Mouse (Mus musculus) heart, embryonic 14.5 days (tissue): ENCODE measurements at regions not wholly inside any gene's neighbourhood (a gene's known extent, or its start where the extent isn't known, plus 50 kb on each side); places are given as distances from the start of the nearest gene placed in this dataset.

Experiments
- ATAC-seq: fragments of 200-750 bp; cut with Nextera tagmentation; 2 replicates; pipeline ENCODE4 v1.8.0; 2017; ENCODE audit warnings: low read depth, moderate TSS enrichment; ENCODE audit not compliant: insufficient number of reproducible peaks, insufficient read depth, low FRiP score
- H3K27ac ChIP-seq, 2 experiments: fragments of 200-500 bp in 1 of 2; fragments of 300-500 bp in 1 of 2; sonication (generic) in 1 of 2; replicated peaks in 1 of 2; 2 replicates each; pipeline ENCODE4 v1.5.1; 2012 to 2014; ENCODE audit warnings: low read depth in 2 of 2, low read length in 2 of 2, control low read depth in 1 of 2, mild to moderate bottlenecking in 1 of 2, mixed read lengths in 1 of 2; ENCODE audit not compliant: control insufficient read depth in 1 of 2, insufficient read depth in 1 of 2
- H3K27me3 ChIP-seq: fragments of 300-500 bp; sonication (generic); 2 replicates; pipeline ENCODE4 v1.6.1; 2014; ENCODE audit warnings: mild to moderate bottlenecking, low read length, control low read depth; ENCODE audit not compliant: control insufficient read depth, insufficient read depth
- H3K36me3 ChIP-seq: fragments of 300-500 bp; sonication (generic); 2 replicates; pipeline ENCODE4 v1.6.1; 2014; ENCODE audit warnings: mild to moderate bottlenecking, control low read depth, low read length, mixed read lengths; ENCODE audit not compliant: control insufficient read depth, insufficient read depth
- H3K4me1 ChIP-seq, 2 experiments: fragments of 200-500 bp in 1 of 2; fragments of 300-500 bp in 1 of 2; sonication (generic) in 1 of 2; 2 replicates each; pipeline ENCODE4 v1.6.1; 2012 to 2014; ENCODE audit warnings: low read length in 2 of 2, control low read depth in 1 of 2, mixed read lengths in 1 of 2; ENCODE audit not compliant: control insufficient read depth in 2 of 2, insufficient read depth in 2 of 2
- H3K4me2 ChIP-seq: fragments of 300-500 bp; sonication (generic); 2 replicates; pipeline ENCODE4 v1.6.1; 2014; ENCODE audit warnings: mild to moderate bottlenecking, low read length
- H3K4me3 ChIP-seq, 2 experiments: fragments of 200-500 bp in 1 of 2; fragments of 300-500 bp in 1 of 2; sonication (generic) in 1 of 2; 2 replicates each; pipeline ENCODE4 v1.5.1; 2012 to 2014; ENCODE audit warnings: low read length in 2 of 2, mild to moderate bottlenecking in 2 of 2, control low read depth in 1 of 2, low read depth in 1 of 2, moderate library complexity in 1 of 2; ENCODE audit not compliant: control insufficient read depth in 1 of 2, insufficient read depth in 1 of 2
- H3K9ac ChIP-seq: fragments of 300-500 bp; sonication (generic); 2 replicates; pipeline ENCODE4 v1.6.1; 2014; ENCODE audit warnings: mild to moderate bottlenecking, low read length
- H3K9me3 ChIP-seq: fragments of 300-500 bp; sonication (generic); 2 replicates; pipeline ENCODE4 v1.6.1; 2016; ENCODE audit warnings: low read length, control low read depth; ENCODE audit not compliant: control insufficient read depth
- WGBS: fragments of 180-500 bp; shearing (Covaris S2); extraction: QIAGEN DNeasy Blood & Tissue Kit; methylation state at CpG from one replicate; pipeline ENCODE4 v1.1.7; 2014; 5-methylcytosine and 5-hydroxymethylcytosine counted together

DNA sequence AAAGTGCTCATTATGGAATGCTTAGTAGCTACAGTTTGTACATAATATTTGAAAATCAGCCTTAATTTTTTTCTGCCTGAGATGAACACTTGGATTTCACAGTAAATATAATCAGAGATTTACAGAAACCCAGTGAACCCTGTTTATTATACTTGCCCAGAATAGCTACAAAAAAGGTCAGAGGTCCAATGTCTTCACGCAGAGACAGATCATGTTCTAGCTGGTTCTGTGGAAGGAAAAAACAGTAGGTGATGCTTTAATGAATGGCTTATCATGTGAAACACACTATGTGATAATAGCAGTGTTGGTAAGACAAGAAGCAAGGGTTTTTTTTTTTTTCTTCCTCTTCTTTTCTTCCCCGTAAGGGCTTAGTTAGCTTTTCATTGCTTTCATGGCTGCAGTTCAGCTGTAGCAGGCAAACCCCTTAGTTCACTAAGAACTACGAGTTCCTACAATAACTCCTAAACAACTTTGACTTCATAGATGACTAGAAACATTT is 896.6 kb upstream of the Zeb2 start:
- no peaks in the 10 kb centered on the region for H3K36me3 ChIP-seq
- H3K4me2 ChIP-seq = no peak overlapping the region
- WGBS = 67% methylated on average over 3 of the region's 3 CpGs
- no peak overlapping the region for H3K27ac ChIP-seq
- H3K4me3 ChIP-seq = no peak overlapping the region
- no peaks in the 10 kb centered on the region for H3K9me3 ChIP-seq
- ATAC-seq = no peak
- no peaks in the 10 kb centered on the region for H3K4me1 ChIP-seq
- no peaks in the 10 kb centered on the region for H3K27me3 ChIP-seq
- no peak overlapping the region for H3K9ac ChIP-seq

- Histone ChIP-seq H3K4me3 (no peak overlapping the region), H3K27ac (no peak overlapping the region), H3K27me3 (no peaks in the 10 kb centered on the region), H3K4me1 (no peaks in the 10 kb centered on the region), H3K9ac (no peak overlapping the region), H3K4me2 (no peak overlapping the region), H3K9me3 (no peaks in the 10 kb centered on the region), H3K36me3 (no peaks in the 10 kb centered on the region)
- WGBS = 84% methylated on average over 1 of the region's 1 CpGs
- no peak for ATAC-seq
These were observed 895.5 kb upstream of the Zeb2 start for GRCm38 (mm10) chr2:46012716-46013115.

GRCm38 (mm10) chr2:45975157-45975556 is 858.0 kb upstream of the Zeb2 start:
- Histone ChIP-seq H3K27me3 (no peaks in the 10 kb centered on the region), H3K4me3 (no peak overlapping the region), H3K4me1 (no peaks in the 10 kb centered on the region), H3K4me2 (no peak overlapping the region), H3K9me3 (no peaks in the 10 kb centered on the region), H3K36me3 (no peaks in the 10 kb centered on the region), H3K27ac (no peak overlapping the region), H3K9ac (no peak overlapping the region)
- ATAC-seq = no peak

GRCm38 (mm10) chr2:45968635-45969034 is 851.4 kb upstream of the Zeb2 start:
- H3K4me1 ChIP-seq = no peaks in the 10 kb centered on the region
- H3K36me3 ChIP-seq = no peaks in the 10 kb centered on the region
- H3K9me3 ChIP-seq = no peaks in the 10 kb centered on the region
- no peaks in the 10 kb centered on the region for H3K27me3 ChIP-seq
- no peak overlapping the region for H3K9ac ChIP-seq
- no peak for ATAC-seq
- H3K27ac ChIP-seq = no peak overlapping the region
- 82% methylated on average over 5 of the region's 5 CpGs for WGBS
- H3K4me3 ChIP-seq = no peak overlapping the region
- no peak overlapping the region for H3K4me2 ChIP-seq

- Histone ChIP-seq H3K27me3 (no peaks in the 10 kb centered on the region), H3K36me3 (no peaks in the 10 kb centered on the region), H3K27ac (no peak overlapping the region), H3K4me2 (no peak overlapping the region), H3K9me3 (no peaks in the 10 kb centered on the region), H3K4me1 (no peaks in the 10 kb centered on the region), H3K9ac (no peak overlapping the region), H3K4me3 (no peak overlapping the region)
- WGBS = 82% methylated on average over 4 of the region's 4 CpGs
- no peak for ATAC-seq
These were observed 839.7 kb upstream of the Zeb2 start for GRCm38 (mm10) chr2:45956792-45957330.

- Histone ChIP-seq H3K9me3 (no peaks in the 10 kb centered on the region), H3K9ac (no peak overlapping the region), H3K36me3 (no peaks in the 10 kb centered on the region), H3K4me1 (no peaks in the 10 kb centered on the region), H3K4me2 (no peak overlapping the region), H3K27me3 (no peaks in the 10 kb centered on the region), H3K4me3 (no peak overlapping the region), H3K27ac (no peak overlapping the region)
- WGBS = 59% methylated on average over 1 of the region's 1 CpGs
- no peak for ATAC-seq
These were observed 831.6 kb upstream of the Zeb2 start for GRCm38 (mm10) chr2:45948758-45949157.

- WGBS = 68% methylated on average over 7 of the region's 7 CpGs
- H3K4me3 ChIP-seq = no peak overlapping the region
- H3K4me2 ChIP-seq = no peak overlapping the region
- H3K9me3 ChIP-seq = no peaks in the 10 kb centered on the region
- no peak for ATAC-seq
- H3K4me1 ChIP-seq = no peaks in the 10 kb centered on the region
- no peak overlapping the region for H3K27ac ChIP-seq
- no peaks in the 10 kb centered on the region for H3K27me3 ChIP-seq
- no peaks in the 10 kb centered on the region for H3K36me3 ChIP-seq
- no peak overlapping the region for H3K9ac ChIP-seq
These were observed 808.7 kb upstream of the Zeb2 start for GRCm38 (mm10) chr2:45925791-45926480.

- ATAC-seq = no peak
- Histone ChIP-seq H3K4me3 (no peak overlapping the region), H3K27me3 (no peaks in the 10 kb centered on the region), H3K4me1 (no peaks in the 10 kb centered on the region), H3K9me3 (no peaks in the 10 kb centered on the region), H3K4me2 (no peak overlapping the region), H3K36me3 (no peaks in the 10 kb centered on the region), H3K9ac (no peak overlapping the region), H3K27ac (no peak overlapping the region)
- WGBS = 27% methylated on average over 1 of the region's 1 CpGs
These were observed 791.7 kb upstream of the Zeb2 start for GRCm38 (mm10) chr2:45908871-45909270.
